Mouse (Mus musculus) heart, adult 2 months (tissue): ENCODE results near the gene Gpsm1. TPM values are rescaled to one million over a fixed set of nuclear protein-coding genes. Genes with fewer than 3 reads are reported as not detected.
A peak's percentile ranks its signal among the peaks of the same experiment; 100 is the strongest.

Source experiments
- DNase-seq, 2 experiments: peaks; one replicate each; pipeline ENCODE4 v3.0.0; 2021
- H3K27ac ChIP-seq: fragments of 200-600 bp; 2 replicates; pipeline ENCODE4 v1.8.1; 2022
- H3K27me3 ChIP-seq: fragments of 200-500 bp; 2 replicates; pipeline ENCODE4 v1.6.1; 2012; ENCODE audit warnings: mild to moderate bottlenecking, low read length, inconsistent platforms, mixed read lengths; ENCODE audit not compliant: control insufficient read depth, insufficient read depth
- H3K36me3 ChIP-seq: fragments of 200-500 bp; 2 replicates; pipeline ENCODE4 v1.6.1; 2012; ENCODE audit warnings: low read length, inconsistent platforms; ENCODE audit not compliant: control insufficient read depth, insufficient read depth
- H3K4me1 ChIP-seq: fragments of 200-500 bp; 2 replicates; pipeline ENCODE4 v1.6.1; 2011; ENCODE audit warnings: low read length; ENCODE audit not compliant: control insufficient read depth, insufficient read depth
- H3K4me3 ChIP-seq: fragments of 200-600 bp; 2 replicates; pipeline ENCODE4 v1.8.1; 2022
- H3K79me2 ChIP-seq: fragments of 200-500 bp; replicated peaks from 2 replicates; pipeline ENCODE4 v1.6.1; 2012; ENCODE audit warnings: mild to moderate bottlenecking, inconsistent platforms, low read length, moderate library complexity, mixed read lengths; ENCODE audit not compliant: control insufficient read depth, insufficient read depth
- H3K9ac ChIP-seq: fragments of 200-500 bp; 2 replicates; pipeline ENCODE4 v1.6.1; 2012; ENCODE audit warnings: low read depth, mild to moderate bottlenecking, control low read depth, inconsistent platforms, low read length, mixed read lengths
- CTCF ChIP-seq: fragments of 200-600 bp; IDR thresholded peaks from 2 replicates; pipeline ENCODE4 v1.8.1; 2022; ENCODE audit warnings: antibody characterized with exemption, mild to moderate bottlenecking, moderate library complexity
- EP300 ChIP-seq: fragments of 200-500 bp; IDR thresholded peaks from 2 replicates; pipeline ENCODE4 v1.6.1; 2011; ENCODE audit warnings: low read depth, low read length, control low read depth; ENCODE audit not compliant: insufficient read depth
- POLR2A ChIP-seq: fragments of 200-500 bp; IDR thresholded peaks from 2 replicates; pipeline ENCODE4 v1.6.1; 2011; ENCODE audit warnings: mild to moderate bottlenecking, low read depth, low read length, control low read depth; ENCODE audit not compliant: insufficient read depth
- WGBS: fragments of 180-500 bp; shearing (Covaris S2); methylation state at CpG from one replicate; pipeline ENCODE4 v1.1.7; 2018; 5-methylcytosine and 5-hydroxymethylcytosine counted together
- intact Hi-C: fragments of 180-260 bp; cut with DNase I; formaldehyde crosslinking; loops from one replicate; pipeline ENCODE4 v1.15.1; 2025
- polyA plus RNA-seq: library from polyadenylated mRNA; depleted of rRNA; stranded (reverse); fragments of >200 nt; gene quantifications from 2 replicates; pipeline ENCODE4 v1.2.3, GENCODE M21; 2012
- total RNA-seq, 2 experiments: library from RNA; stranded (reverse); gene quantifications; 2 replicates each; pipeline ENCODE4 v1.2.3; 2021

The Gpsm1 gene
- total and polyA plus RNA-seq, 3 experiments, result 169 to 301 (median 249) TPM

DNA sequence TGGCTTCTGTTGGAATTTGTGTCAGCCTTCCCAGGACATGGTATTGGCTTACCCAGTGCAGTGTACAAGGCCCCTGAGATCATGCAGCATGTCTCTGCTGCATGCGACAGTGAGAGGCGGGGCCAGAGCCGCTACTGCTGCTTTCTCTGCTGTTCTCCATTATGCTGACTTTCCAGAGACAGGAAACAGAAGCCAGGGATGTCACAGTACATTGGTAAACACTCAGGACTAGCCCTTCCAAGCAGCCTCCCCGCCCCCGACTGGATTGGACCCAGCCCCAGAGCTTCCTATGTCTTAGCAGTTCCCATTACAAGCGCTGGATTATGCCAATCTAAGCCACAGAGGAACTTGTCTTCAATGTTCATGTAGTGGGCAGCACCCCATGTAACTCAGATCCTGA is 32.9 kb downstream of the Gpsm1 start:
- H3K27ac ChIP-seq, result no peak overlapping the region
- 40% methylated on average over 6 of the region's 6 CpGs for WGBS
- intact Hi-C loops, result no loop called here
- H3K4me1 ChIP-seq, result peaks cover 8% of the 10 kb centered on the region
- H3K27me3 ChIP-seq, result no peaks in the 10 kb centered on the region
- DNase-seq, result no peak
- TF ChIP-seq EP300, result no peak
- TF ChIP-seq CTCF, result no peak
- TF ChIP-seq POLR2A, result no peak
- H3K9ac ChIP-seq, result no peak overlapping the region
- H3K36me3 ChIP-seq, result no peaks in the 10 kb centered on the region
- peaks cover 3% of the 10 kb centered on the region; the same call in 1 of the 2 replicates for H3K79me2 ChIP-seq
- no peak overlapping the region for H3K4me3 ChIP-seq

GRCm38 (mm10) chr2:26351358-26352290 is 36.3 kb downstream of the Gpsm1 start, which contains the start of gene Dnlz:
Gene Dnlz (minus strand): TSS chr2:26352110.
- H3K4me1 ChIP-seq, result peaks cover 8% of the 10 kb centered on the region
- peaks cover 3% of the 10 kb centered on the region; the same call in 1 of the 2 replicates for H3K79me2 ChIP-seq
- WGBS, result 1% methylated on average over 62 of the region's 62 CpGs
- peak within 1 kb of the TSS; percentile 60 for H3K4me3 ChIP-seq
- H3K36me3 ChIP-seq, result no peaks in the 10 kb centered on the region
- intact Hi-C loops, result loop anchor here (1.0 to 5.0 kb wide), 5 partner anchors 26 to 57 kb away; partner anchors contain the start of genes Entr1, Gpsm1, Inpp5e and Pmpca
- TF ChIP-seq POLR2A (peak; percentile 54; the same call in 1 of the 2 replicates), EP300 (peak; percentile 84; the same call in 1 of the 2 replicates), CTCF (peak; percentile 86)
- DNase-seq, result peak; percentile 94 to 97
- peak within 1 kb of the TSS; percentile 94 for H3K9ac ChIP-seq
- no peaks in the 10 kb centered on the region for H3K27me3 ChIP-seq
- H3K27ac ChIP-seq, result peak within 1 kb of the TSS; percentile 88

GRCm38 (mm10) chr2:26352291-26352910 is 37.1 kb downstream of the Gpsm1 start:
- peak overlapping the region; percentile 94 for H3K9ac ChIP-seq
- H3K27ac ChIP-seq, result peak overlapping the region; percentile 88
- no peak for TF ChIP-seq EP300
- TF ChIP-seq POLR2A, result no peak
- peak; percentile 21; the same call in 1 of the 2 replicates for TF ChIP-seq CTCF
- H3K4me1 ChIP-seq, result peaks cover 8% of the 10 kb centered on the region
- H3K4me3 ChIP-seq, result peak overlapping the region; percentile 60
- intact Hi-C loops, result loop anchor here (1.0 to 5.0 kb wide), 5 partner anchors 27 to 56 kb away; partner anchors contain the start of genes Entr1, Gpsm1, Inpp5e and Pmpca
- no peaks in the 10 kb centered on the region for H3K27me3 ChIP-seq
- H3K79me2 ChIP-seq, result peaks cover 3% of the 10 kb centered on the region; the same call in 1 of the 2 replicates
- WGBS, result 5% methylated on average over 36 of the region's 36 CpGs
- H3K36me3 ChIP-seq, result no peaks in the 10 kb centered on the region
- DNase-seq, result peak in 1 of 2 experiments; percentile 64

- intact Hi-C loops, result loop anchor here (2.0 to 5.0 kb wide), 3 partner anchors 34 to 55 kb away; partner anchors contain the start of genes Entr1, Gpsm1, Inpp5e and Pmpca
- no peak overlapping the region for H3K9ac ChIP-seq
- no peaks in the 10 kb centered on the region for H3K36me3 ChIP-seq
- H3K27me3 ChIP-seq, result no peaks in the 10 kb centered on the region
- 94% methylated on average over 11 of the region's 11 CpGs for WGBS
- no peak overlapping the region for H3K27ac ChIP-seq
- H3K4me3 ChIP-seq, result no peak overlapping the region
- DNase-seq, result no peak
- TF ChIP-seq EP300 (no peak), CTCF (no peak), POLR2A (no peak)
- peaks cover 8% of the 10 kb centered on the region for H3K4me1 ChIP-seq
- peaks cover 3% of the 10 kb centered on the region; the same call in 1 of the 2 replicates for H3K79me2 ChIP-seq
Measured at GRCm38 (mm10) chr2:26353066-26353980, 38.0 kb downstream of the Gpsm1 start.

- 78% methylated on average over 4 of the region's 4 CpGs for WGBS
- no peak overlapping the region for H3K9ac ChIP-seq
- H3K79me2 ChIP-seq, result peaks cover 3% of the 10 kb centered on the region; the same call in 1 of the 2 replicates
- no peak overlapping the region for H3K27ac ChIP-seq
- H3K27me3 ChIP-seq, result no peaks in the 10 kb centered on the region
- intact Hi-C loops, result loop anchor here (5.0 kb wide), 2 partner anchors 33 to 37 kb away; partner anchors contain the start of genes Entr1, Gpsm1 and Pmpca
- H3K4me1 ChIP-seq, result peaks cover 8% of the 10 kb centered on the region
- H3K4me3 ChIP-seq, result no peak overlapping the region
- TF ChIP-seq POLR2A (no peak), EP300 (no peak), CTCF (no peak)
- no peak for DNase-seq
- H3K36me3 ChIP-seq, result no peaks in the 10 kb centered on the region
Measured at GRCm38 (mm10) chr2:26354401-26354800, 39.1 kb downstream of the Gpsm1 start.
